Mouse (Mus musculus) heart, postnatal 36 days (tissue): Measurements from ENCODE around the gene Gpx4. TPM values are rescaled to one million over a fixed set of nuclear protein-coding genes. Genes with fewer than 3 reads are reported as not detected.

Source experiments
- DNase-seq, 2 experiments: peaks; one replicate each; pipeline ENCODE4 v3.0.0; 2021 to 2022
- intact Hi-C: fragments of 180-260 bp; cut with DNase I; formaldehyde crosslinking; loops from one replicate; pipeline ENCODE4 v1.15.1; 2025
- total RNA-seq, 2 experiments: library from RNA; stranded (reverse); gene quantifications; 2 replicates each; pipeline ENCODE4 v1.2.3; 2021

The Gpx4 gene
- 100 to 1,000 TPM; 863 to 871 TPM for total RNA-seq

GRCm38 (mm10) chr10:80047041-80047565 is at the start of gene Gpx4:
Gene Gpx4, plus strand, starts transcription at chr10:80047166.
- no peak for DNase-seq

GRCm38 (mm10) chr10:79997819-79998218 is 49.1 kb upstream of the Gpx4 start:
- DNase-seq, result peak; percentile 43 to 57
- intact Hi-C loops, result loop anchor here (10.0 kb wide), 1 partner anchor 697 kb away; no protein-coding TSS in a partner anchor

More at GRCm38 (mm10) chr10:80047041-80047565, at the start of gene Gpx4:
- intact Hi-C loops, result no loop called here

GRCm38 (mm10) chr10:80001945-80002344 is 45.0 kb upstream of the Gpx4 start:
- intact Hi-C loops, result loop anchor here (2.0 kb wide), 1 partner anchor 33 kb away; no protein-coding TSS in a partner anchor

GRCm38 (mm10) chr10:80002829-80003228 is 44.1 kb upstream of the Gpx4 start:
- no peak for DNase-seq
- intact Hi-C loops, result loop anchor here (2.0 kb wide), 1 partner anchor 32 kb away; no protein-coding TSS in a partner anchor

More at GRCm38 (mm10) chr10:80001945-80002344, 45.0 kb upstream of the Gpx4 start:
- no peak for DNase-seq

- peak in 1 of 2 experiments; percentile 33 for DNase-seq
- intact Hi-C loops, result loop anchor here (2.0 kb wide), 1 partner anchor 31 kb away; no protein-coding TSS in a partner anchor
These were observed 43.4 kb upstream of the Gpx4 start for GRCm38 (mm10) chr10:80003374-80004232.

- intact Hi-C loops, result no loop called here
- DNase-seq, result no peak
These were observed 42.7 kb upstream of the Gpx4 start for GRCm38 (mm10) chr10:80004233-80004705.

- no peak for DNase-seq
- intact Hi-C loops, result no loop called here
These were observed 35.2 kb upstream of the Gpx4 start for GRCm38 (mm10) chr10:80011740-80012139.

- DNase-seq, result no peak
- intact Hi-C loops, result no loop called here
These were observed 33.4 kb upstream of the Gpx4 start for GRCm38 (mm10) chr10:80013609-80014008.

- intact Hi-C loops, result no loop called here
- DNase-seq, result no peak
These were observed 32.3 kb upstream of the Gpx4 start for GRCm38 (mm10) chr10:80014484-80015290.

GRCm38 (mm10) chr10:80015583-80015982 is 31.4 kb upstream of the Gpx4 start:
- intact Hi-C loops, result no loop called here
- no peak for DNase-seq

GRCm38 (mm10) chr10:80016511-80016910 is 30.5 kb upstream of the Gpx4 start, which contains the start of gene Arhgap45:
Gene Arhgap45, plus strand, starts transcription at chr10:80016653.
- peak in 1 of 2 experiments; percentile 38 for DNase-seq
- intact Hi-C loops, result no loop called here

- DNase-seq, result no peak
- intact Hi-C loops, result no loop called here
These were observed 30.0 kb upstream of the Gpx4 start for GRCm38 (mm10) chr10:80016931-80017330.

GRCm38 (mm10) chr10:80017361-80017760 is 29.6 kb upstream of the Gpx4 start:
- DNase-seq, result peak in 1 of 2 experiments; percentile 55
- intact Hi-C loops, result no loop called here

- intact Hi-C loops, result no loop called here
- no peak for DNase-seq
These were observed 29.2 kb upstream of the Gpx4 start for GRCm38 (mm10) chr10:80017771-80018170.

- DNase-seq, result peak; percentile 42 to 54
- intact Hi-C loops, result no loop called here
These were observed 28.1 kb upstream of the Gpx4 start for GRCm38 (mm10) chr10:80018739-80019297.

GRCm38 (mm10) chr10:80019471-80020131 is 27.4 kb upstream of the Gpx4 start:
- intact Hi-C loops, result no loop called here
- DNase-seq, result peak in 1 of 2 experiments; percentile 39

- intact Hi-C loops, result no loop called here
- DNase-seq, result no peak
These were observed 26.8 kb upstream of the Gpx4 start for GRCm38 (mm10) chr10:80020191-80020590.

GRCm38 (mm10) chr10:80020603-80021319 is 26.2 kb upstream of the Gpx4 start:
- no peak for DNase-seq
- intact Hi-C loops, result no loop called here

- no peak for DNase-seq
- intact Hi-C loops, result no loop called here
These were observed 25.7 kb upstream of the Gpx4 start for GRCm38 (mm10) chr10:80021320-80021641.
